Mouse (Mus musculus) kidney, adult 2 months (tissue): ENCODE data around the gene Znrf2.

Experiments
- CTCF ChIP-seq: fragments of 200-500 bp; conservative IDR thresholded peaks from 2 replicates; pipeline ENCODE4 v1.5.1; 2011; ENCODE audit warnings: low read depth, mild to moderate bottlenecking, control low read depth, low read length, moderate library complexity, mixed read lengths; ENCODE audit not compliant: insufficient read depth, insufficient read length
- POLR2A ChIP-seq: fragments of 200-500 bp; IDR thresholded peaks from one replicate; pipeline ENCODE4 v1.6.1; 2011; ENCODE audit warnings: low read depth, low read length, control low read depth

DNA sequence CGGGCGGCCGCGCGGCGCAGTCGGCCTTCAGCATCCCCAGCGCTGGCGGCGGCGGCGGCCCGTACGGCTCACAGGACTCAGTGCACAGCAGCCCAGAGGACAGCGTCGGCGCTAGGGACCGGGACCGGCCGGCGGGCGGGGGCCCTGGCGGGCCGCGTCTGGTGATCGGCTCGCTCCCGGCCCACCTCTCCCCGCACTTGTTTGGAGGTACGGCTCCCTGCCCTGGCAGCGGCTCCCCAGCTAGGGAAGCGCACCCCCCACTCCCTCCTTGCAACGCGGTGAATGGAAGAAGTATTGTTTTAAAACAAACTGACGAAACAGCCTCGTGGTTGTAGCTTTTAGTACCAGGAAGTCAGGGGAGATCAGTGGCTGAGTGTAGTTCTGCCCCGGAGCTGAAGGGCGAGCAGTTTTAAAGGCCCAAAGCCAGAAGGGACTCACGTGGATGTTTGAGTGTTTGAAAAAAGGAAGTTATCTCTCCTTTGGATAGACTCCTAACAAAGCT is 601 bp downstream of the Znrf2 start:
- TF ChIP-seq CTCF (peak; percentile 24; the same call in 1 of the 2 replicates), POLR2A (no peak)
